ENCODE assay signal across 9 mouse cellular contexts in the genomic region with DNA sequence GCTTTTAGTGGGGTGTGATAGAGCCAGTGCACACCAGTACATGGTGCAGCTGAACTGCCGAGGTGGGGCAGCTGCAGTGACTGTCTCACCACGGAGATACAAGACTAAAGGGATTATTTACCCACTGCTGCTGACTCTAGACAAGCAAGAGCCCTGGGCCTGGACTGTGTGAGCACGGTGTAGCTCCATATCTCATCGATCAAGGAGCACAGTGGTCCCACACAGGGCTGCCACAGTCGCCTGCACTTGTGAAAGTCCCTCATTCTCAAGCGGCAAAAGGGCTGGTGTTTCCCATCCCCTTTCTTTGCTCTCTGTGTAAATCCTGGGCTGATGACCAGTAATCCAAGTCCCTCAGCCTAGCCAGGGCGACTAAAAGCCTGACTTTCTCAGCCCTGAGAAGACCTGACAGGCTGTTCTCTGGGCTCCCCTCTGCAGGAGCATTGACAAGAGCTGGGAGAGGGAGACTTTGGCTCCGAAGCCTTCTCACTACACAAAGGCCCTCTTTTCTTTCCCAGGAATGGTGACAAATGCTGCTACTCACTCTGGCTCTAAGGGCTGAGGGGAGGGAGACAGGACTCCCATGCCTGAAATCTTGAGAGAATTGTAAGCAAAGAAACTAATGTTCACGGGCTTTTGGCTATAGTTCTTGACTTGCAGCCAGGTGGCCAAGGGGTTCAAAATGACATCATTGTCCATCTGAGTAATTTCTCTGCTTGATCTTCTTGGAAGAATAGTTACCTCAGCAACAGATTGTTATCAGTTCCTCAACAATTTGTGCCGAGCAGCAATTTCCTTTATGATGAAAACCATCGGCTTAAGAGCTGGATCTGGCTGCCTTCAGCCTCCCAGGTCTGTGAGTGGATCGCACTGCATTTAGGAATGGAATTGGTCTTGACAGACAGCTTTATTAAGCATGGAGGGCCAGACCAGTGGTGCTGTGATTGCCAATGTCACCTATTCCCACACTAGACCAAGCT.
DNase-seq lines count a peak whose midpoint lies in the region; ATAC-seq lines count a peak whose summit lies in the region.
"Had no signal": no experiment of that assay in that cellular context is flagged by ENCODE, and none has a peak within 500 bp of the region (broad histone marks: within the 10 kb centered on the region; RNA-seq: fewer than 3 reads in every experiment).

No protein-coding gene starts in this region.

- no peaks in the 10 kb centered on the region for H3K27me3 ChIP-seq in neural tube, embryonic 13.5 days
- no peaks in the 10 kb centered on the region for H3K27me3 ChIP-seq in hindbrain, embryonic 16.5 days (replicated peaks; ENCODE audit: control insufficient read depth, insufficient read depth, low read length)
- H3K27me3 ChIP-seq in midbrain, embryonic 16.5 days (ENCODE audit: control insufficient read depth, insufficient read depth, low read depth, low read length), result no peaks in the 10 kb centered on the region

- peak; percentile 67 for ATAC-seq in neural tube, embryonic 13.5 days (ENCODE audit: low read depth)
- peak; percentile 96 for ATAC-seq in hindbrain, embryonic 16.5 days
- ATAC-seq in midbrain, embryonic 16.5 days, result peak; percentile 93

- no peak overlapping the region for H3K4me2 ChIP-seq in neural tube, embryonic 13.5 days
- H3K4me2 ChIP-seq in hindbrain, embryonic 16.5 days (ENCODE audit: low read length), result no peak overlapping the region
- no peak overlapping the region for H3K4me2 ChIP-seq in midbrain, embryonic 16.5 days (ENCODE audit: low read length)

- no peak overlapping the region for H3K4me3 ChIP-seq in neural tube, embryonic 13.5 days
- H3K4me3 ChIP-seq in hindbrain, embryonic 16.5 days (ENCODE audit: low read length), result no peak overlapping the region
- no peak overlapping the region for H3K4me3 ChIP-seq in midbrain, embryonic 16.5 days (ENCODE audit: low read depth, low read length)
- H3K4me3 ChIP-seq: myocyte had no signal

- no peaks in the 10 kb centered on the region for H3K9me3 ChIP-seq in neural tube, embryonic 13.5 days
- H3K9me3 ChIP-seq in hindbrain, embryonic 16.5 days (ENCODE audit: control insufficient read depth, low read length), result no peaks in the 10 kb centered on the region
- no peaks in the 10 kb centered on the region for H3K9me3 ChIP-seq in midbrain, embryonic 16.5 days (replicated peaks; ENCODE audit: control insufficient read depth, low read length, poor library complexity, severe bottlenecking)

- peak overlapping the region; percentile 66 for H3K27ac ChIP-seq in neural tube, embryonic 13.5 days (replicated peaks)
- H3K27ac ChIP-seq in hindbrain, embryonic 16.5 days (ENCODE audit: low read depth, low read length), result peak overlapping the region; percentile 70
- peak overlapping the region; percentile 30 for H3K27ac ChIP-seq in midbrain, embryonic 16.5 days (ENCODE audit: low read length)

- DNase-seq in cerebellum, adult 9-10 months, result peak; percentile 1
- DNase-seq in cerebellum, postnatal 36 days, result no peak
- DNase-seq in neural tube, embryonic 10.5 days (ENCODE audit: extremely low spot score, low spot score), result no peak
- no peak for DNase-seq in adrenal gland, adult 2 months
- no peak for DNase-seq in yolk sac, embryonic 10.5 days (ENCODE audit: low spot score)

- no peak overlapping the region for H3K9ac ChIP-seq in neural tube, embryonic 13.5 days
- no peak overlapping the region for H3K9ac ChIP-seq in hindbrain, embryonic 16.5 days (ENCODE audit: low read depth, low read length)
- no peak overlapping the region for H3K9ac ChIP-seq in midbrain, embryonic 16.5 days (ENCODE audit: low read depth, low read length)

- 62% methylated on average over 12 of the region's 12 CpGs for WGBS in neural tube, embryonic 13.5 days
- 50% methylated on average over 12 of the region's 12 CpGs for WGBS in hindbrain, embryonic 16.5 days
- 33% methylated on average over 12 of the region's 12 CpGs for WGBS in midbrain, embryonic 16.5 days

- H3K4me1 ChIP-seq in neural tube, embryonic 13.5 days (replicated peaks), result no peaks in the 10 kb centered on the region
- H3K4me1 ChIP-seq in hindbrain, embryonic 16.5 days (ENCODE audit: control insufficient read depth, insufficient read depth, low read depth, low read length), result no peaks in the 10 kb centered on the region
- H3K4me1 ChIP-seq in midbrain, embryonic 16.5 days (ENCODE audit: control insufficient read depth, insufficient read depth, low read length), result no peaks in the 10 kb centered on the region

- no peaks in the 10 kb centered on the region for H3K36me3 ChIP-seq in neural tube, embryonic 13.5 days
- no peaks in the 10 kb centered on the region for H3K36me3 ChIP-seq in hindbrain, embryonic 16.5 days (ENCODE audit: control insufficient read depth, insufficient read depth, low read length)
- no peaks in the 10 kb centered on the region for H3K36me3 ChIP-seq in midbrain, embryonic 16.5 days (ENCODE audit: control insufficient read depth, insufficient read depth, low read length)
